Mouse (Mus musculus): ENCODE results near the gene Rab1a. TPM values are rescaled to one million over a fixed set of nuclear protein-coding genes. Genes with fewer than 3 reads are reported as not detected.
A peak's percentile ranks its signal among the peaks of the same experiment; 100 is the strongest.
"Not testable (repeated sequence)": the region's sequence is repeated elsewhere in the genome, so short reads cannot be mapped to it uniquely, and the experiment has no call there.

Rab1a gene
- 268 TPM in 2 replicates for polyA plus RNA-seq (2015; fragmentation: Nextera tagmentation; extraction: Ambion mirVana)

DNA sequence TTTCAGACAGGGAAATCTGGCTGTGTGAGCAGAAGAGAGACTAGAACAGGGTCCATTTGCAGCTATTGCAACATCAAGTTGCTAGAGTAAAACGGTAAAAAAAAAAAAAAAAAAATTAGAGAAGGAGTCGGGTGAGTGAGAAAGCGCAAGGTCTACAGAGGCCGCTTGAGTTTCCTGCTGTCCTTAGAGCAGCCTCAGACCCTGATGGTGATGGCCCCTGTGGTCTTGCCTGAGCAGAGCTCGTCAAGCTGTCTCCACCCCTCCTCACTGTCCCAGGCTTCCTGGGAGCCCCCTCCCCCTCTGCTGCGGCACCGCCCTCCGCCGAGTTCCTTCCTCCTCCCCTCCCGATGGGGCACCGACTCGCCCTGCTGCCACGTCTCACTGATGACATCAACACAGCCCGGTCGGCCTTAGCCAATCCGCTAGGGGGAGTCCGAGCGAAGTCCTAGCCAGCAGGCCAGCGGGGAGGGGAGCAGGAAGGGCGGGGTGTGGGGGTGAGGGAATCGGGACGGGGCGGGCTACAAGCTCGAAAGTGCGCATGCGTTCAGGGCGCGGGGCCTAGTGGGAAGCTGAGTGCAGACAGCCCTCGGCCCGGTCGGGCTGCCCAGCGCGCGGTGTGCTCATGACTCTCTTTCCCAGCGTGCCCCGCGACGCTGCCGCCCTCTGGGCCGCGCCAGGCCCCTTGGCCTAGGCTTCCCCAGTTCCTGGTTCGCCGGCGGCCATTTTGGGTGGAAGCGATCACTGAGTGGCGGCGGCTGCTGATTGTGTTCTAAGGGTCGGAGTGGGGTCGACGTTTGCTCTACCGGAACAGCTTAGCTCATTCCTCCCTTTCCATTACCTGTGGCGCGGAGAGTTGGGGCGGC is at the start of gene Rab1a:
Rab1a (plus strand) TSS at position 720 of the 863 bp plus-strand sequence.
- peak within 1 kb of the TSS; percentile 87 for H3K4me2 ChIP-seq (replicated peaks)
- ATAC-seq (ENCODE audit: low FRiP score, low read depth) = peak; percentile 98
- H3K9me3 ChIP-seq = no peaks in the 10 kb centered on the region
- H3K36me3 ChIP-seq = no peaks in the 10 kb centered on the region
- peaks cover 24% of the 10 kb centered on the region for H3K4me1 ChIP-seq
- no peaks in the 10 kb centered on the region for H3K27me3 ChIP-seq
- under 1% methylated on average over 53 of the region's 54 CpGs for WGBS
- peak within 1 kb of the TSS; percentile 96 for H3K9ac ChIP-seq
- H3K27ac ChIP-seq = peak within 1 kb of the TSS; percentile 94
- H3K4me3 ChIP-seq = peak within 1 kb of the TSS; percentile 91

DNA sequence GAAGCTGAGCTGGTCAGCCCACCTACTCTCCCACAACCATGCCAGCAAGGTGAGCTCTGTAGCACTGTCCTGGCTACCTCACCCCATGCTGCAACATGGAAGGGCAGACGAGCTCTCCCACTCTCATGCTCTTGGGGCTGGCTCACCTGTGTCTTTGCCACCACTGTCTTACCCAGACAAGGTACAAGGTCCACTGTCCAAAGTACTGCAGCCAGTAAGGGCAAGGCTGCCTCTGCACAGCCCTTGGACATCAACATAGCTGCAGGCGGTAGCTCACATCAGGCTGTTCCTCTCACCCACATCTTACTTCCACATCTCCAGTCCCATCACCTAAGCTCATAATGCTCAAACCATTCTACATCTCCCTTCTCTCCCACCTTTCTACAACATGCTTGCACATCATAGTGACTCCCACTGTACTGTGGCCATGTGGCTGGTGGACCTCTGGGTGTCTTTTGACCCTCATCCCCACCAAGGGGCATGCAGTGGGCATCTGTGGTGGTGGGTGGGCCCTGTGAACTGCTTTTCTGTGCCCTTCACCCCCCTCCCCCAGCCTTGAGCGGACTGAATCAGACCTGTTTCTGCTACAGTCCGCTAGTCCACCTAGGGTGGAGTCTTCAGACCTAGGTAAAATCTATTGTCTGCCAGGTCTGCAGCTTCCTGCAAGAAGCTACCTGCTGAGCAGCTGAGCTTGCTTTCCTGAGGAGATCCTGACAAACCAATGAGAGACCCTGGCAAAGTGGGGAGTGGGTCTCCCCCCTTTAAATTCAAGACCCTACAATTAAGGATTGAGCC is 48.9 kb upstream of the Rab1a start:
- no peak overlapping the region for H3K4me2 ChIP-seq (replicated peaks)
- no peak overlapping the region for H3K4me3 ChIP-seq
- no peaks in the 10 kb centered on the region for H3K27me3 ChIP-seq
- H3K36me3 ChIP-seq = no peaks in the 10 kb centered on the region
- H3K9me3 ChIP-seq = peaks cover 3% of the 10 kb centered on the region
- WGBS = 85% methylated on average over 4 of the region's 4 CpGs
- ATAC-seq (ENCODE audit: low FRiP score, low read depth) = no peak
- H3K27ac ChIP-seq = no peak overlapping the region
- no peaks in the 10 kb centered on the region for H3K4me1 ChIP-seq
- H3K9ac ChIP-seq = no peak overlapping the region

DNA sequence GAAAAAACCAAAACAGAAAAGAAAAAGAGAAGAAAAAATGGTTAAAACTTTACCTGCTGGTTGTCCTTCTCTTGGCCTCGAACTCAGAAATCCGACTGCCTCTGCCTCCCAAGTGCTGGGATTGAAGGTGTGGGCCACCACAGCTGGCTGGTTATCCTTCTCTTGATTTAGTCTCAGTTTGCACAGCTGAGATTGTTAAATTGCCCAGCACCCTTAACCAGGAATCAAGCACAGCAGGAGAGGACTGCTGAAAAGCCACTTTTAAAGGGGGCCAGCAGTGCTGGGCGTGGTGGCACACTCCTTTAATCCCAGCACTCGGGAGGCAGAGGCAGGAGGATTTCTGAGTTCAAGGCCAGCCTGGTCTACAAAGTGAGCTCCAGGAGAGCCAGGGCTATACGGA is 47.7 kb upstream of the Rab1a start:
- not testable (repeated sequence) for H3K27ac ChIP-seq; H3K9ac ChIP-seq; H3K27me3 ChIP-seq; H3K9me3 ChIP-seq; H3K4me3 ChIP-seq; ATAC-seq (ENCODE audit: low FRiP score, low read depth); H3K4me1 ChIP-seq; H3K36me3 ChIP-seq; H3K4me2 ChIP-seq (replicated peaks)
- WGBS = 86% methylated on average over 5 of the region's 5 CpGs

DNA sequence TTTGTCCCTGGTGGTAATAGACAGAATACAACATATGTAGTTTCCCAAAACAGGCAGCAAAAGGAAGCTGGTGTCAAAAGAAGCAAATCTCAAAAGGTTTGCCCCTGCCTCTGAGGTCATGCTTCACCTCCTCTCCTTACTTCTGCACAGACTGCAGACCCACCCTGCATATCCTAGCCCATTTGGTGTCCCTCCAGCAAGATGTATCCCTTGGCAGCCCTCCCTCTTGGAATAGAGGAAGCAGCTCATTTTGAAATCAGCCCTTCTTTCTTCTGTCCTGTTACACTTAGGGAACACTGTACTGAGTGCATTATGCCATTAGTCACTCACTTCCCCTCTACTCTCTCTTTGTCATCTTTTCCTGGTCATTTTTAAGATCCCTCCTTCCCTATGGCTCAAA is 42.4 kb upstream of the Rab1a start:
- Histone ChIP-seq H3K36me3 (no peaks in the 10 kb centered on the region), H3K4me2 (replicated peaks) (no peak overlapping the region), H3K4me3 (no peak overlapping the region), H3K27me3 (no peaks in the 10 kb centered on the region), H3K9me3 (no peaks in the 10 kb centered on the region; the same call in 1 of the 2 replicates), H3K4me1 (no peaks in the 10 kb centered on the region), H3K9ac (no peak overlapping the region), H3K27ac (no peak overlapping the region)
- ATAC-seq (ENCODE audit: low FRiP score, low read depth) = no peak

DNA sequence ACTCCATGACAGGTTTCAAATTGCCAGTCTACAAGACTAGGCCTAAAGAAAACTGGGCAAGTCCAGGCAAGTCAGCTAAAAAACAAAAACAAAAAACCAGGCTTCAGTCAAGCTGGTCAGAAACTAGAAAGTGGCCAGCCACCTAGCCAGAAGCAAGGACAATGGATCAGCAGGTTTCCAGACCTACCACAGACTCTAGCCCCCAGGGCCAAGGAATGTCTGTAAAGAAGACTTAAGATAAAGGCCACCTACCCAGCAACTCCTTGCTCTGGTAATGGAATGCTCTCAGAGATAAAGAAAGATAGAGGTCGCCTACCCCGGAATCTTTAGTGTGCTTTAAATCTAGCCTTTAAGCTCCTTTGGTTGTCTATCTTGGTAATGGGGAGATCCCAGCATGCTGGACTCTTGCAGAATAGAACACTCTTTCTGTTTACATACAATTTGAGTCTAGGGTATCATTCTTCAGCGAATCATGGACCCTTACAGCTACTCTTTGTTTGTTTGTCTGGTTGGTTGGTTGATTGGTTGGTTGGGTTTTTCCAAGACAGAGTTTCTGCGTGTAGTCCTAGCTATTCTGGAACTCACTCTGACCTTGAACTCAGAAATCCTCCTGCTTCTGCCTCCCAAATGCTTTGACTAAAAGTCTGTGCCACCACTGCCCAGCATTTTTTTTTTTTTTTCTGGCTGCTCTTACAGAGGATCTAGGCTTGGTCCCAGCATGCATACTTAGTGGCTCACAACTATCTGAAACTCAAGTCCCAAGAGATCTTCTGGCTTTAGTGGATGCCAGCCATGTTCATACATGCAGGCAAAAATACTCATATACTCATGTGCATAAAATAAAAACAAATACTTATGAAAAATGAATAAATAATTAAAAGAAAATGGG is 36.0 kb upstream of the Rab1a start:
- ATAC-seq (ENCODE audit: low FRiP score, low read depth) = no peak
- H3K4me2 ChIP-seq (replicated peaks) = no peak overlapping the region
- no peak overlapping the region for H3K27ac ChIP-seq
- H3K9ac ChIP-seq = no peak overlapping the region
- no peaks in the 10 kb centered on the region for H3K36me3 ChIP-seq
- H3K9me3 ChIP-seq = no peaks in the 10 kb centered on the region; the same call in 1 of the 2 replicates
- 77% methylated on average over 4 of the region's 4 CpGs for WGBS
- H3K27me3 ChIP-seq = no peaks in the 10 kb centered on the region
- no peaks in the 10 kb centered on the region for H3K4me1 ChIP-seq
- H3K4me3 ChIP-seq = no peak overlapping the region

DNA sequence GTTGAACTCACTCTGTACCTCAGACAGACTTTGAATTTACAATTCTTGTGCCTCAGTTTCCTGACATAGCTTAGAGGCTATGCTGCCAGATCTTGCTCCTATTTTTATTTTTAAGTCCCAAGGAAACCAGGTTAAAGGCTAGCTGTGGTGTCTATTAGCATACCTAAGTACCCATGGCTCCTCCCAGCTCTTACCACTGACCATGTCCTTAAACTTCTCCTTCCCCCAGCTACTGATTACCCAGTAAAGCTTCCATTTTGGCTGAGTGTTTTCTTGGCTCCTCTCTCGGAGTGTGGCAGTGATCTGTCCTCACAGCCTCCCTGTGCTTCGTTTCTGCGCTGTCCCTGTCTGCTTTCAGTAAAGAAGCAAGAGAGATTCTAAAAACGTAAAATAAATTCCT is 35.2 kb upstream of the Rab1a start:
- no peaks in the 10 kb centered on the region for H3K4me1 ChIP-seq
- no peak for ATAC-seq (ENCODE audit: low FRiP score, low read depth)
- WGBS = 87% methylated on average over 4 of the region's 4 CpGs
- no peaks in the 10 kb centered on the region for H3K27me3 ChIP-seq
- H3K27ac ChIP-seq = no peak overlapping the region
- no peak overlapping the region for H3K4me3 ChIP-seq
- no peaks in the 10 kb centered on the region; the same call in 1 of the 2 replicates for H3K9me3 ChIP-seq
- no peak overlapping the region for H3K9ac ChIP-seq
- H3K4me2 ChIP-seq (replicated peaks) = no peak overlapping the region
- H3K36me3 ChIP-seq = no peaks in the 10 kb centered on the region

DNA sequence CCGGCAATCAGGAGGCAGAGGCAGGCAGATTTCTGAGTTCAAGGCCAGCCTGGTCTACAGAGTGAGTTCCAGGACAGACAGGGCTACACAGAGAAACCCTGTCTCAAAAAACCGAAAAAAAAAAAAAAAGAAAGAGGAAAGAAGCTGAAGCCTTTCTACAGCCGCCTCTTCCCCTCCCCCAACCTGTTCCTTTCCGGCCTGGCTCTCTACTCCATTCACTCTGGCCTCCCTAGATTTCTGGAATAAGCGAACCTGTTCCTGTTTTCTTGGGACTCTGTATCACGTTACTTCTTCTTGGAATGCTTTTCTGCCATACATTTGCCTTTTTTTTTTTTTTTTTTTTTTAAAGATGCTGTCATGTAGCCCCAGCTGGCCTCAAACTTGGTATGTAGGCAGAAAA is 34.8 kb upstream of the Rab1a start:
- H3K4me3 ChIP-seq; ATAC-seq (ENCODE audit: low FRiP score, low read depth); H3K9ac ChIP-seq; H3K4me1 ChIP-seq; H3K9me3 ChIP-seq; H3K27me3 ChIP-seq; H3K4me2 ChIP-seq (replicated peaks); H3K27ac ChIP-seq; H3K36me3 ChIP-seq: not testable (repeated sequence)
- 74% methylated on average over 6 of the region's 6 CpGs for WGBS

DNA sequence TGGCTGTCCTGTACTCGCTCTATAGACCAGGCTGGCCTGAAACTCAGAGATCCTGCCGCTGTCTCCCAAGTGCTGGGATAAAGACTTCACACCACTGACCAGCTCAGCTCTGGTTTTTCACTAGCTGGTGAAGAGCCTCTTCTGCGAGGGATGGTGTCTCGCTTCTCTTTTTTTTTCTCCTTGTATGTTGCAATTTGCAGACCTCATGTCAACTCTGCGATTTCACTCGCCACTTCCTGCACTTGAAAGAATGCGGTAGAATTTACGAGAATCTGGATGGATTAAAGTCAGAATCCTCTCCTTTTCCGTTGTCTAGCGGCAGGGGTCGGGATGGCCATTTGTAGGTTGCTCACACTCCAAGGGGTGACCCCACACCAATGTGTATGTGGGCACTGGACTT is 32.3 kb upstream of the Rab1a start:
- 72% methylated on average over 11 of the region's 11 CpGs for WGBS
- H3K9me3 ChIP-seq = no peaks in the 10 kb centered on the region
- no peak overlapping the region for H3K4me2 ChIP-seq (replicated peaks)
- no peak overlapping the region for H3K9ac ChIP-seq
- ATAC-seq (ENCODE audit: low FRiP score, low read depth) = no peak
- no peak overlapping the region for H3K27ac ChIP-seq
- H3K27me3 ChIP-seq = no peaks in the 10 kb centered on the region
- H3K4me1 ChIP-seq = no peaks in the 10 kb centered on the region
- no peaks in the 10 kb centered on the region for H3K36me3 ChIP-seq
- H3K4me3 ChIP-seq = no peak overlapping the region

DNA sequence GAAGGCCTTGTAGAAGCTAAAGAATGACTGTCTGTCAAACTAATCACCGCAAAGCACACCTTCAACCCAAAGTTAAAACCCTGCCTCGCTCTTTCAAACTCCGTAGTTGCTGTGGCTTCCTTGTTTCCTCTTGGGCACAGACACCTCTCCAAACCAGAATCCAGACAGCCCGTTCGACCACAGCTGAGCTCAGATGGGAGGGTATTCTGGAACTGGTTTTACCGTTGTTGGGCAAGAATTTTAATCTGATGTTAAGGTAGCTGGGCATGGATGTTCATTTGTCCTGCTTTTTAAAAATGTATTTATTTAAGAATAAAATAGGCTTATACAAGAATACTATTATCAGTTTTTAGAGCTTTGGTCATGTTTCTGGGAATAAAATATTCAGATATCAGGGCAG is 14.0 kb upstream of the Rab1a start:
- no peak overlapping the region for H3K9ac ChIP-seq
- 54% methylated on average over 6 of the region's 6 CpGs for WGBS
- H3K4me3 ChIP-seq = no peak overlapping the region
- no peak overlapping the region for H3K4me2 ChIP-seq (replicated peaks)
- H3K27me3 ChIP-seq = no peaks in the 10 kb centered on the region
- H3K9me3 ChIP-seq = no peaks in the 10 kb centered on the region
- no peaks in the 10 kb centered on the region for H3K36me3 ChIP-seq
- ATAC-seq (ENCODE audit: low FRiP score, low read depth) = no peak
- no peaks in the 10 kb centered on the region for H3K4me1 ChIP-seq
- no peak overlapping the region for H3K27ac ChIP-seq

DNA sequence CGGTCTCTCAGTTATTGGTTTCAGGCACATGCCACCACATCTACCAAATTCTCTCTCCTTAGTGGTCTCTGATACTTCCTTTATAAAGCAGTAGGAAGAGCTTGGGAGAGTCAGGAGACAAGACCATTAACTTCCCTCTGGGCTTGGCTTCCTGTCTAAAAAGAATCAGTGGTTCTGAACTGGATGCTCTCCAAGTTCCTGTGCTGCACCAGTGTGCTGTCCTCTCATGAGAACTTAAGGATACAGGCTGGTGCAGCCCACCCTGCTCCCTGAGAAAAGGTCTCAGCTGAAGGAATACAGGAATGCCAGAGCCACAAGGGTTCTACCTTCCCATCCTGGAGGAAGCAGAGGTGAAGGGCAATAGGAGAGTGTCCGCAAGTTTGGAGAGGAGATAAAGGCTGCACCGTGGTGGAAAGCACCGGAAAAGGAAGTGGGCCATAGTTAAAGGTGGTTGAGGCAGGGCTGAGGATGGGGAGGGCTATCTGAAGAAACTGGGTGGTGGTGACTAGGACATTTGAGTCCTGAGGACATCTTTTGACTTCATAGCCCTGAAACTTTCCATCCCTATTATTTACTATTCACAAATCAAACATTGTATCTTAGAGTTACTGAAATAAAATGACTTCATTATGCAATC is 8.0 kb upstream of the Rab1a start:
- Histone ChIP-seq H3K27ac (no peak overlapping the region), H3K4me2 (replicated peaks) (no peak overlapping the region), H3K27me3 (no peaks in the 10 kb centered on the region), H3K4me1 (no peaks in the 10 kb centered on the region), H3K4me3 (no peak overlapping the region), H3K9me3 (no peaks in the 10 kb centered on the region), H3K36me3 (no peaks in the 10 kb centered on the region), H3K9ac (no peak overlapping the region)
- WGBS = 88% methylated on average over 4 of the region's 4 CpGs
- no peak for ATAC-seq (ENCODE audit: low FRiP score, low read depth)

DNA sequence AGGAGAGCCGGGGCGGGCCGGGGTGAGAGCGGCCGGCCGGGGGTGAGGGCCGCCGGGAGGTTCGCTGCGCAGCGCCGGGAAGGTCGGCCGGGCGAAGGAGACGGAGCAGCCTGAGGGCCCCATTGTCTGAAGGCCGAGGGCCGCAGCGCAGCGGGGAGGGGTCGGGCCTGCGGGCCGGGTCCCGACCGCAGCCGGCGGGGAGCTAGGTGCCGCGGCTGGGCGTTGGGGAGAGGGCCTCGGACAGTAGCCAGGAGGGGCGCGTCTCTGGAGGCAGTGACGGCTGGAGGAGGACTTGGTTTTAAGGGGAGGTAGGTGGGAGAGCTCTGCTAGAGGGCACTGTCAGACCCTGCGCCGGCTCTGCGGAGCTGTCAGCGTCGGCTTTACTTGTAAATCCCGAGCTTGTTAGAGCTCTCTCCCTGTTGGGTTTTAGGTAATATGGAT is 449 bp downstream of the Rab1a start:
- H3K4me2 ChIP-seq (replicated peaks) = peak overlapping the region; percentile 87
- no peaks in the 10 kb centered on the region for H3K9me3 ChIP-seq
- 1% methylated on average over 40 of the region's 40 CpGs for WGBS
- no peaks in the 10 kb centered on the region for H3K27me3 ChIP-seq
- peak overlapping the region; percentile 96 for H3K9ac ChIP-seq
- H3K36me3 ChIP-seq = no peaks in the 10 kb centered on the region
- H3K27ac ChIP-seq = peak overlapping the region; percentile 94
- H3K4me1 ChIP-seq = peaks cover 30% of the 10 kb centered on the region
- peak; percentile 18 for ATAC-seq (ENCODE audit: low FRiP score, low read depth)
- peak overlapping the region; percentile 91 for H3K4me3 ChIP-seq
